Mouse (Mus musculus): Measurements from ENCODE around the gene Efna5. TPM values are rescaled to one million over a fixed set of nuclear protein-coding genes. Genes with fewer than 3 reads are reported as not detected.

Gene Efna5
- polyA plus RNA-seq, 1 experiment from 2014 or later, result 56.6 TPM

- no peak overlapping the region for H3K4me3 ChIP-seq (ENCODE audit: low read depth, low read length)
- no peak for DNase-seq (ENCODE audit: low spot score)
- H3K27ac ChIP-seq (replicated peaks; ENCODE audit: low read depth, low read length), result no peak overlapping the region
- H3K27me3 ChIP-seq (replicated peaks; ENCODE audit: control insufficient read depth, insufficient read depth, low read length), result no peaks in the 10 kb centered on the region
- H3K4me1 ChIP-seq (ENCODE audit: control insufficient read depth, insufficient read depth, low read length), result no peaks in the 10 kb centered on the region; the same call in 1 of the 2 replicates
- no peak for ATAC-seq (ENCODE audit: low read depth)
- H3K9ac ChIP-seq (ENCODE audit: low read depth, low read length), result no peak overlapping the region
- no peaks in the 10 kb centered on the region for H3K36me3 ChIP-seq (ENCODE audit: control insufficient read depth, insufficient read depth, low read length)
- 74% methylated on average over 2 of the region's 2 CpGs for WGBS
- no peak overlapping the region for H3K4me2 ChIP-seq (ENCODE audit: low read depth, low read length)
- H3K9me3 ChIP-seq (ENCODE audit: control insufficient read depth, low read length), result no peaks in the 10 kb centered on the region
Measured at GRCm38 (mm10) chr17:62664709-62665108, 216.4 kb downstream of the Efna5 start.

- 58% methylated on average over 7 of the region's 7 CpGs for WGBS
- Histone ChIP-seq H3K9me3 (ENCODE audit: control insufficient read depth, low read length) (no peaks in the 10 kb centered on the region), H3K4me1 (ENCODE audit: control insufficient read depth, insufficient read depth, low read length) (peaks cover 9% of the 10 kb centered on the region), H3K27ac (replicated peaks; ENCODE audit: low read depth, low read length) (no peak overlapping the region), H3K36me3 (ENCODE audit: control insufficient read depth, insufficient read depth, low read length) (no peaks in the 10 kb centered on the region), H3K4me3 (ENCODE audit: low read depth, low read length) (no peak overlapping the region), H3K9ac (ENCODE audit: low read depth, low read length) (no peak overlapping the region), H3K27me3 (replicated peaks; ENCODE audit: control insufficient read depth, insufficient read depth, low read length) (no peaks in the 10 kb centered on the region), H3K4me2 (ENCODE audit: low read depth, low read length) (no peak overlapping the region)
- DNase-seq (ENCODE audit: low spot score), result no peak
- ATAC-seq (ENCODE audit: low read depth), result no peak
Measured at GRCm38 (mm10) chr17:62661801-62662200, 219.3 kb downstream of the Efna5 start.

- H3K9me3 ChIP-seq (ENCODE audit: control insufficient read depth, low read length), result no peaks in the 10 kb centered on the region
- H3K9ac ChIP-seq (ENCODE audit: low read depth, low read length), result no peak overlapping the region
- H3K4me3 ChIP-seq (ENCODE audit: low read depth, low read length), result no peak overlapping the region
- H3K27ac ChIP-seq (replicated peaks; ENCODE audit: low read depth, low read length), result no peak overlapping the region
- H3K27me3 ChIP-seq (replicated peaks; ENCODE audit: control insufficient read depth, insufficient read depth, low read length), result no peaks in the 10 kb centered on the region
- DNase-seq (ENCODE audit: low spot score), result no peak
- H3K4me2 ChIP-seq (ENCODE audit: low read depth, low read length), result no peak overlapping the region
- H3K4me1 ChIP-seq (ENCODE audit: control insufficient read depth, insufficient read depth, low read length), result peaks cover 9% of the 10 kb centered on the region
- ATAC-seq (ENCODE audit: low read depth), result peak; percentile 62
- no peaks in the 10 kb centered on the region for H3K36me3 ChIP-seq (ENCODE audit: control insufficient read depth, insufficient read depth, low read length)
- 70% methylated on average over 14 of the region's 14 CpGs for WGBS
Measured at GRCm38 (mm10) chr17:62659501-62660175, 221.5 kb downstream of the Efna5 start.

- ATAC-seq (ENCODE audit: low read depth), result peak; percentile 41; the same call in 1 of the 2 replicates
- Histone ChIP-seq H3K27me3 (replicated peaks; ENCODE audit: control insufficient read depth, insufficient read depth, low read length) (no peaks in the 10 kb centered on the region), H3K4me3 (ENCODE audit: low read depth, low read length) (no peak overlapping the region), H3K27ac (replicated peaks; ENCODE audit: low read depth, low read length) (no peak overlapping the region), H3K4me1 (ENCODE audit: control insufficient read depth, insufficient read depth, low read length) (peaks cover 9% of the 10 kb centered on the region), H3K36me3 (ENCODE audit: control insufficient read depth, insufficient read depth, low read length) (no peaks in the 10 kb centered on the region), H3K4me2 (ENCODE audit: low read depth, low read length) (no peak overlapping the region), H3K9me3 (ENCODE audit: control insufficient read depth, low read length) (no peaks in the 10 kb centered on the region), H3K9ac (ENCODE audit: low read depth, low read length) (no peak overlapping the region)
- DNase-seq (ENCODE audit: low spot score), result no peak
- 45% methylated on average over 12 of the region's 12 CpGs for WGBS
Measured at GRCm38 (mm10) chr17:62657832-62658630, 223.1 kb downstream of the Efna5 start.

- no peaks in the 10 kb centered on the region for H3K27me3 ChIP-seq (replicated peaks; ENCODE audit: control insufficient read depth, insufficient read depth, low read length)
- H3K4me1 ChIP-seq (ENCODE audit: control insufficient read depth, insufficient read depth, low read length), result peaks cover 9% of the 10 kb centered on the region
- H3K36me3 ChIP-seq (ENCODE audit: control insufficient read depth, insufficient read depth, low read length), result no peaks in the 10 kb centered on the region
- H3K27ac ChIP-seq (replicated peaks; ENCODE audit: low read depth, low read length), result no peak overlapping the region
- H3K4me2 ChIP-seq (ENCODE audit: low read depth, low read length), result no peak overlapping the region
- no peak for DNase-seq (ENCODE audit: low spot score)
- H3K9me3 ChIP-seq (ENCODE audit: control insufficient read depth, low read length), result no peaks in the 10 kb centered on the region
- H3K9ac ChIP-seq (ENCODE audit: low read depth, low read length), result no peak overlapping the region
- no peak overlapping the region for H3K4me3 ChIP-seq (ENCODE audit: low read depth, low read length)
- 78% methylated on average over 7 of the region's 7 CpGs for WGBS
- no peak for ATAC-seq (ENCODE audit: low read depth)
Measured at GRCm38 (mm10) chr17:62657051-62657450, 224.1 kb downstream of the Efna5 start.

GRCm38 (mm10) chr17:62656591-62656990, 224.5 kb downstream of the Efna5 start:
- no peak for DNase-seq (ENCODE audit: low spot score)
- WGBS, result 49% methylated on average over 7 of the region's 7 CpGs
- no peak overlapping the region for H3K27ac ChIP-seq (replicated peaks; ENCODE audit: low read depth, low read length)

GRCm38 (mm10) chr17:62655819-62656355, 225.2 kb downstream of the Efna5 start:
- H3K4me2 ChIP-seq (ENCODE audit: low read depth, low read length), result no peak overlapping the region
- H3K4me3 ChIP-seq (ENCODE audit: low read depth, low read length), result no peak overlapping the region

More at GRCm38 (mm10) chr17:62656591-62656990, 224.5 kb downstream of the Efna5 start:
- no peak overlapping the region for H3K4me2 ChIP-seq (ENCODE audit: low read depth, low read length)
- no peak for ATAC-seq (ENCODE audit: low read depth)
- H3K4me3 ChIP-seq (ENCODE audit: low read depth, low read length), result no peak overlapping the region
- H3K27me3 ChIP-seq (replicated peaks; ENCODE audit: control insufficient read depth, insufficient read depth, low read length), result no peaks in the 10 kb centered on the region
- H3K9ac ChIP-seq (ENCODE audit: low read depth, low read length), result no peak overlapping the region
- peaks cover 9% of the 10 kb centered on the region for H3K4me1 ChIP-seq (ENCODE audit: control insufficient read depth, insufficient read depth, low read length)
- no peaks in the 10 kb centered on the region for H3K36me3 ChIP-seq (ENCODE audit: control insufficient read depth, insufficient read depth, low read length)
- no peaks in the 10 kb centered on the region for H3K9me3 ChIP-seq (ENCODE audit: control insufficient read depth, low read length)

GRCm38 (mm10) chr17:62652451-62652850, 228.7 kb downstream of the Efna5 start:
- WGBS, result 72% methylated on average over 6 of the region's 6 CpGs
- Histone ChIP-seq H3K4me3 (ENCODE audit: low read depth, low read length) (no peak overlapping the region), H3K27me3 (replicated peaks; ENCODE audit: control insufficient read depth, insufficient read depth, low read length) (no peaks in the 10 kb centered on the region), H3K4me2 (ENCODE audit: low read depth, low read length) (no peak overlapping the region), H3K4me1 (ENCODE audit: control insufficient read depth, insufficient read depth, low read length) (0 out of 2 replicates have a peak, but pooled peaks cover 4% of the 10 kb centered on the region), H3K9me3 (ENCODE audit: control insufficient read depth, low read length) (no peaks in the 10 kb centered on the region), H3K36me3 (ENCODE audit: control insufficient read depth, insufficient read depth, low read length) (no peaks in the 10 kb centered on the region), H3K9ac (ENCODE audit: low read depth, low read length) (no peak overlapping the region), H3K27ac (replicated peaks; ENCODE audit: low read depth, low read length) (no peak overlapping the region)
- ATAC-seq (ENCODE audit: low read depth) (no peak), DNase-seq (ENCODE audit: low spot score) (no peak)

More at GRCm38 (mm10) chr17:62655819-62656355, 225.2 kb downstream of the Efna5 start:
- ATAC-seq (ENCODE audit: low read depth) (no peak), DNase-seq (ENCODE audit: low spot score) (no peak)
- WGBS, result 67% methylated on average over 16 of the region's 16 CpGs
- Histone ChIP-seq H3K4me1 (ENCODE audit: control insufficient read depth, insufficient read depth, low read length) (peaks cover 9% of the 10 kb centered on the region), H3K27ac (replicated peaks; ENCODE audit: low read depth, low read length) (no peak overlapping the region), H3K9ac (ENCODE audit: low read depth, low read length) (no peak overlapping the region), H3K36me3 (ENCODE audit: control insufficient read depth, insufficient read depth, low read length) (no peaks in the 10 kb centered on the region), H3K9me3 (ENCODE audit: control insufficient read depth, low read length) (no peaks in the 10 kb centered on the region), H3K27me3 (replicated peaks; ENCODE audit: control insufficient read depth, insufficient read depth, low read length) (no peaks in the 10 kb centered on the region)

Measured in embryonic facial prominence, embryonic 14.5 days (tissue).